Comparison of ENCODE assay signal across 27 mouse cellular contexts in the genomic region with DNA sequence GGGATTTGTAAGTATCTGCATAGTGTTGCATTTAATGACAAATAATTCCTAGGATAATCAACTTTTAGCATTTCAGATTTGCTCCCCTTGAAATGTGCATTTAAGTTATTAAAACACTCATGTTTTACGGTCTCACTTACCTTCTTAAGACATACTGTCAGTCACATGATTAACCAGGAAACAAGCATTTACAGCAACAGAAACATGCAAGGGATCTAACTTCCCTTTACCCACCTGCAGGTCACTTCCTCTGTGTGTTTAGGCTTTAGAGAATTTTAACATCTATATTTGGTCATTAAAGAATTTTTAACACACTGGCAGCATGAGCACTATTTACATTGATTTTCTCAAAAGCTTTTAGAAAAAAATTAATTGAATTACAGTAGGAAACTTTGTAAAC. TPM values are rescaled to one million over a fixed set of nuclear protein-coding genes. Genes with fewer than 3 reads are reported as not detected.
DNase-seq lines count a peak whose midpoint lies in the region; ATAC-seq and TF ChIP-seq lines count a peak whose summit lies in the region.
"Had no signal": no experiment of that assay in that cellular context is flagged by ENCODE, and none has a peak within 500 bp of the region (broad histone marks: within the 10 kb centered on the region; RNA-seq: fewer than 3 reads in every experiment).

No protein-coding gene starts in this region.

- no peak overlapping the region for H3K27ac ChIP-seq in CH12.LX (ENCODE audit: insufficient read depth, low read depth)
- H3K27ac ChIP-seq in hindbrain, embryonic 12.5 days = no peak overlapping the region
- H3K27ac ChIP-seq: embryonic facial prominence, embryonic 13.5 days; forebrain, embryonic 12.5 days; gastrocnemius, adult 2 months; heart, embryonic 10.5 days; limb, embryonic 12.5 days; midbrain, embryonic 13.5 days; neural tube, embryonic 13.5 days had no signal

- ATAC-seq in neutrophil, adult 5-6 weeks (ENCODE audit: extremely low read depth, insufficient number of reproducible peaks, low FRiP score, poor library complexity, severe bottlenecking) = peak; percentile 74; the same call in 1 of the 2 replicates
- no peak for ATAC-seq in hindbrain, embryonic 12.5 days (ENCODE audit: low FRiP score)
- ATAC-seq: hindbrain, embryonic 16.5 days; liver, postnatal 0 days; midbrain, embryonic 13.5 days had no signal

- in situ Hi-C loops in CH12.LX (cut with MboI; ENCODE audit: low pct_ligation_motif_present, low pct_unique_long_range_greater_than_20kb, low sequenced_read_pairs) = no loop called here

- TF ChIP-seq POLR2A in CH12.LX (IDR thresholded peaks at IDR 0.05; ENCODE audit: low read depth, low read length) = no peak

- no peaks in the 10 kb centered on the region for H3K9me3 ChIP-seq in CH12.LX (replicated peaks; ENCODE audit: low read length)
- no peaks in the 10 kb centered on the region for H3K9me3 ChIP-seq in hindbrain, embryonic 12.5 days (replicated peaks)
- H3K9me3 ChIP-seq: embryonic facial prominence, embryonic 13.5 days; forebrain, embryonic 12.5 days; heart, embryonic 10.5 days; limb, embryonic 12.5 days; megakaryocyte, embryonic 14.5 days; midbrain, embryonic 13.5 days; neural tube, embryonic 13.5 days had no signal

- peaks cover 19% of the 10 kb centered on the region for H3K79me2 ChIP-seq in CH12.LX (replicated peaks; ENCODE audit: control insufficient read depth, extremely low read depth, insufficient read depth, poor library complexity, severe bottlenecking)

- no peak overlapping the region for H3K4me2 ChIP-seq in CH12.LX (ENCODE audit: insufficient read depth, low read depth, poor library complexity, severe bottlenecking)
- no peak overlapping the region for H3K4me2 ChIP-seq in hindbrain, embryonic 12.5 days (replicated peaks)
- H3K4me2 ChIP-seq: embryonic facial prominence, embryonic 13.5 days; forebrain, embryonic 12.5 days; limb, embryonic 12.5 days; liver, embryonic 11.5 days; midbrain, embryonic 13.5 days; neural tube, embryonic 13.5 days had no signal

- dilution Hi-C loops in CH12.LX (cut with MboI; ENCODE audit: extremely low pct_ligation_motif_present, extremely low pct_unique_long_range_greater_than_20kb, low sequenced_read_pairs) = no loop called here

- peak; percentile 60 for TF ChIP-seq EP300 in CH12.LX (IDR thresholded peaks at IDR 0.05; ENCODE audit: low read length)

- TF ChIP-seq CTCF in CH12.LX (conservative IDR thresholded peaks at IDR 0.05 in 1 of 2, IDR thresholded peaks at IDR 0.05 in 1 of 2; ENCODE audit: low read depth in 2 of 2, low read length in 2 of 2) = no peak

- peaks cover 8 to 27% of the 10 kb centered on the region in 2 experiments for H3K36me3 ChIP-seq in CH12.LX (replicated peaks in 1 of 2; ENCODE audit: control insufficient read depth in 1 of 2, insufficient read depth in 1 of 2, low read length in 1 of 2)
- H3K36me3 ChIP-seq in hindbrain, embryonic 12.5 days = no peaks in the 10 kb centered on the region
- H3K36me3 ChIP-seq: embryonic facial prominence, embryonic 13.5 days; forebrain, embryonic 12.5 days; heart, embryonic 10.5 days; limb, embryonic 12.5 days; midbrain, embryonic 13.5 days; neural tube, embryonic 13.5 days had no signal

- H3K27me3 ChIP-seq in CH12.LX (replicated peaks) = no peaks in the 10 kb centered on the region
- no peaks in the 10 kb centered on the region for H3K27me3 ChIP-seq in hindbrain, embryonic 12.5 days
- H3K27me3 ChIP-seq: embryonic facial prominence, embryonic 13.5 days; forebrain, embryonic 12.5 days; limb, embryonic 12.5 days; megakaryocyte, embryonic 14.5 days; midbrain, embryonic 13.5 days; neural tube, embryonic 13.5 days had no signal

- peak; percentile 42 for DNase-seq in CD4-positive helper T cell, adult 2 months (ENCODE audit: low read depth, low spot score)
- DNase-seq in CH12.LX (ENCODE audit: extremely low read depth) = peak; percentile 43
- peak; percentile 60 for DNase-seq in induced T-regulatory cell, adult 2 months (ENCODE audit: low read depth)
- no peak for DNase-seq in cerebellum, adult 9-11 months
- no peak for DNase-seq in ovary, adult 18-20 months (ENCODE audit: low spot score)
- DNase-seq: adrenal gland, postnatal 25 days; cerebellum, adult 9-10 months; embryo, embryonic 11 days; gastrocnemius, adult 2 months; heart, postnatal 4 days; kidney, adult 11 months; kidney, postnatal 4 days; liver, postnatal 0 days; lung, postnatal 14 days; thymus, postnatal 25 days had no signal

- H3K4me1 ChIP-seq in CH12.LX (ENCODE audit: control insufficient read depth in 1 of 2, insufficient read depth in 2 of 2) = peaks cover 0 to 63% of the 10 kb centered on the region in 2 experiments; a peak in 2 of 4 replicates
- H3K4me1 ChIP-seq in hindbrain, embryonic 12.5 days = no peaks in the 10 kb centered on the region
- H3K4me1 ChIP-seq: embryonic facial prominence, embryonic 13.5 days; forebrain, embryonic 12.5 days; heart, embryonic 10.5 days; limb, embryonic 12.5 days; neural tube, embryonic 13.5 days had no signal

- H3K9ac ChIP-seq in CH12.LX (ENCODE audit: insufficient read depth, low read depth) = no peak overlapping the region
- no peak overlapping the region for H3K9ac ChIP-seq in hindbrain, embryonic 12.5 days
- H3K9ac ChIP-seq: embryonic facial prominence, embryonic 13.5 days; forebrain, embryonic 12.5 days; limb, embryonic 12.5 days; liver, postnatal 0 days; midbrain, embryonic 13.5 days; neural tube, embryonic 13.5 days had no signal

- TF ChIP-seq RAD21 in CH12.LX (IDR thresholded peaks at IDR 0.05; ENCODE audit: low read depth, low read length) = no peak

- 92% methylated on average over 1 of the region's 1 CpGs for WGBS in hindbrain, embryonic 12.5 days

- no peak overlapping the region for H3K4me3 ChIP-seq in CH12.LX (replicated peaks in 1 of 3; ENCODE audit: low read depth in 2 of 3, low read length in 2 of 3, poor library complexity in 1 of 3)
- no peak overlapping the region for H3K4me3 ChIP-seq in hindbrain, embryonic 12.5 days
- H3K4me3 ChIP-seq: embryonic facial prominence, embryonic 13.5 days; erythroblast, embryonic 14.5 days; forebrain, embryonic 12.5 days; gastrocnemius, adult 2 months; heart, embryonic 10.5 days; limb, embryonic 12.5 days; megakaryocyte, embryonic 14.5 days; midbrain, embryonic 13.5 days; neural tube, embryonic 13.5 days had no signal

TF ChIP-seq in CH12.LX, 34 proteins besides CTCF, POLR2A, EP300 and RAD21:
- TF ChIP-seq SMC3 (IDR thresholded peaks at IDR 0.05; ENCODE audit: low read depth, low read length) = no peak
- 0 out of 2 replicates have a peak, but pooled peaks have one; percentile 16 for TF ChIP-seq ELF1 (IDR thresholded peaks at IDR 0.05; ENCODE audit: low read depth, low read length)
- TF ChIP-seq BHLHE40 (IDR thresholded peaks at IDR 0.05; ENCODE audit: low read depth, low read length) = peak; percentile 61
- TF ChIP-seq USF2 (conservative IDR thresholded peaks at IDR 0.05; ENCODE audit: low read depth, low read length) = peak; percentile 28; the same call in 1 of the 2 replicates
- no peak for TF ChIP-seq MAX (IDR thresholded peaks at IDR 0.05; ENCODE audit: low read length)
- peak; percentile 50 for TF ChIP-seq USF1 (IDR thresholded peaks at IDR 0.05; ENCODE audit: low read depth, low read length)
- TF ChIP-seq CHD1 (IDR thresholded peaks at IDR 0.05; ENCODE audit: low read depth, low read length) = no peak
- TF ChIP-seq TBP (conservative IDR thresholded peaks at IDR 0.05; ENCODE audit: low read depth, low read length) = no peak
TF ChIP-seq in CH12.LX: peak in this region for 4.

RNA-seq across cellular contexts. Expression of a gene that starts 50.2 kb away (rescaled TPM):
- 120 and 121 TPM in 2 replicates for total RNA-seq in CH12.LX (2012; rRNA removed)
- total RNA-seq in CH12.LX (2014; rRNA removed) = 211 and 250 TPM in 2 replicates
- 136 and 146 TPM in 2 replicates for polyA plus RNA-seq in CH12.LX (2012; ENCODE audit: insufficient read length, low read depth)
- 2,566 and 2,727 TPM in 2 replicates for total RNA-seq in neutrophil, adult 5-6 weeks (2017)
- 1.5 TPM in 2 replicates for polyA plus RNA-seq in hindbrain, embryonic 12.5 days (2016; fragmentation: Nextera tagmentation; extraction: Ambion mirVana)
- polyA plus RNA-seq: erythroblast, embryonic 14.5 days had no signal

Comparison
In these comparisons a context has a peak if more than half of its experiments do, and no peak if none do; other contexts are left out.
1. DNase-seq: peak in CD4-positive helper T cell, adult 2 months (single experiment), CH12.LX (single experiment) and induced T-regulatory cell, adult 2 months (single experiment); none in cerebellum, adult 9-11 months (single experiment) and ovary, adult 18-20 months (single experiment).
2. RNA of a gene that starts 50.2 kb away (total RNA-seq): 2,566 to 2,727 TPM in neutrophil, adult 5-6 weeks; 120 to 250 TPM in CH12.LX; every median in the first group is over 10 times any median in the second.